Mouse (Mus musculus): ENCODE measurements at regions not wholly inside any gene's neighbourhood (a gene's known extent, or its start where the extent isn't known, plus 50 kb on each side); places are given as distances from the start of the nearest gene placed in this dataset.
"Not testable (repeated sequence)": the region's sequence is repeated elsewhere in the genome, so short reads cannot be mapped to it uniquely, and the experiment has no call there.

GRCm38 (mm10) chr9:104407559-104408376, 70.2 kb upstream of the Acpp start:
- no peaks in the 10 kb centered on the region for H3K9me3 ChIP-seq (replicated peaks; ENCODE audit: control insufficient read depth, low read length)
- no peaks in the 10 kb centered on the region for H3K4me1 ChIP-seq (ENCODE audit: control insufficient read depth, insufficient read depth, low read length)
- no peak overlapping the region for H3K27ac ChIP-seq (ENCODE audit: low read depth, low read length)
- H3K4me2 ChIP-seq: peak overlapping the region; percentile 72
- WGBS (ENCODE audit: insufficient replicate concordance): 21% methylated on average over 18 of the region's 18 CpGs
- H3K4me3 ChIP-seq (ENCODE audit: low read depth, low read length): peak overlapping the region; percentile 30
- H3K27me3 ChIP-seq (ENCODE audit: control insufficient read depth, insufficient read depth, low read length): no peaks in the 10 kb centered on the region
- H3K9ac ChIP-seq (ENCODE audit: low read depth, low read length): no peak overlapping the region
- no peaks in the 10 kb centered on the region for H3K36me3 ChIP-seq (ENCODE audit: control insufficient read depth, insufficient read depth, low read length)
- no peak for ATAC-seq (replicated peaks; ENCODE audit: insufficient number of reproducible peaks, low FRiP score, low TSS enrichment)

DNA sequence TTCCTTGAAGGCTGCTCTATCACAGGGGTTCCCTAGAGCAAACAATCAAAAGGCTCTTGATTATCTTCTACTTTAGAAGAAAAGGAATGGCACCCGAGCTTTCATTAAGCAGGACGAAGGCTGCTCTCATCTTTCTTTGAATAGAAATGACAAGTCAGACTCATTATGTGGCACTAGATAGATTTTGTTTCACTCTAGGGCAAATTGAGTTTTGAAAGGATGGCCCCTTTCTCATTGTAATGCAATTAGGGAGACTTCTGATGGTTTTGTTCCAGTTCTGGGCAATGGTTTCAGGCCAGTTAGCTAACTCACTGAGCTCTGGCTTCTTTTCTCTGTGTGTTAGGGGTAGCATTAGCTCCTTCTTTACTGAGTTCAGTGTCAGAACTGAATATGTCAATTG, 69.5 kb upstream of the Acpp start:
- WGBS (ENCODE audit: insufficient replicate concordance): 61% methylated on average over 2 of the region's 2 CpGs

GRCm38 (mm10) chr9:104406491-104406890, 68.9 kb upstream of the Acpp start:
- Histone ChIP-seq H3K4me2 (no peak overlapping the region), H3K36me3 (ENCODE audit: control insufficient read depth, insufficient read depth, low read length) (no peaks in the 10 kb centered on the region), H3K4me1 (ENCODE audit: control insufficient read depth, insufficient read depth, low read length) (no peaks in the 10 kb centered on the region), H3K27ac (ENCODE audit: low read depth, low read length) (no peak overlapping the region), H3K9ac (ENCODE audit: low read depth, low read length) (no peak overlapping the region), H3K4me3 (ENCODE audit: low read depth, low read length) (no peak overlapping the region), H3K9me3 (replicated peaks; ENCODE audit: control insufficient read depth, low read length) (no peaks in the 10 kb centered on the region), H3K27me3 (ENCODE audit: control insufficient read depth, insufficient read depth, low read length) (no peaks in the 10 kb centered on the region)
- 71% methylated on average over 7 of the region's 7 CpGs for WGBS (ENCODE audit: insufficient replicate concordance)
- no peak for ATAC-seq (replicated peaks; ENCODE audit: insufficient number of reproducible peaks, low FRiP score, low TSS enrichment)

More for the DNA sequence above, 69.5 kb upstream of the Acpp start:
- Histone ChIP-seq H3K4me2 (no peak overlapping the region), H3K4me3 (ENCODE audit: low read depth, low read length) (no peak overlapping the region), H3K9ac (ENCODE audit: low read depth, low read length) (no peak overlapping the region), H3K27ac (ENCODE audit: low read depth, low read length) (no peak overlapping the region), H3K27me3 (ENCODE audit: control insufficient read depth, insufficient read depth, low read length) (no peaks in the 10 kb centered on the region), H3K9me3 (replicated peaks; ENCODE audit: control insufficient read depth, low read length) (no peaks in the 10 kb centered on the region), H3K36me3 (ENCODE audit: control insufficient read depth, insufficient read depth, low read length) (no peaks in the 10 kb centered on the region), H3K4me1 (ENCODE audit: control insufficient read depth, insufficient read depth, low read length) (no peaks in the 10 kb centered on the region)
- ATAC-seq (replicated peaks; ENCODE audit: insufficient number of reproducible peaks, low FRiP score, low TSS enrichment): no peak

DNA sequence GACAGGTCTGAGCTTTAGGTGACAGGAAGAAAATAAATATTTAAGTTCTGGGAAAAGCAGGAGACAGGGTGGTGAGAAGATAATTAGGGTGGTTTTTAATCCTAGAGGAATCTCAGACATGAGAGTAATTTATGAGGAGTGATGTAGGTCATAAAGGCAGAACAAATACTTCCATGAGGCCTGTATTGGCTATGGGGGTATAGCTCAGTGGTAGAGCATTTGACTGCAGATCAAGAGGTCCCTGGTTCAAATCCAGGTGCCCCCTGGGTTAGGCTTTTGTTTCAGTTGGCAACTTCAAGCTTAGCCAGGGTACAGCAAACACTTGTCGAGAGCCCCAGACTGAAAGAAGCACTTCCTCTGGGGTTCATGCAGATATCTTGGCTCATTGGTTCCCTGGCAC, 66.3 kb upstream of the Acpp start:
- WGBS (ENCODE audit: insufficient replicate concordance): 42% methylated on average over 1 of the region's 1 CpGs
- Histone ChIP-seq H3K4me1 (ENCODE audit: control insufficient read depth, insufficient read depth, low read length) (no peaks in the 10 kb centered on the region), H3K4me3 (ENCODE audit: low read depth, low read length) (no peak overlapping the region), H3K27me3 (ENCODE audit: control insufficient read depth, insufficient read depth, low read length) (no peaks in the 10 kb centered on the region), H3K4me2 (no peak overlapping the region), H3K36me3 (ENCODE audit: control insufficient read depth, insufficient read depth, low read length) (no peaks in the 10 kb centered on the region), H3K9me3 (replicated peaks; ENCODE audit: control insufficient read depth, low read length) (no peaks in the 10 kb centered on the region), H3K9ac (ENCODE audit: low read depth, low read length) (no peak overlapping the region), H3K27ac (ENCODE audit: low read depth, low read length) (no peak overlapping the region)
- no peak for ATAC-seq (replicated peaks; ENCODE audit: insufficient number of reproducible peaks, low FRiP score, low TSS enrichment)

DNA sequence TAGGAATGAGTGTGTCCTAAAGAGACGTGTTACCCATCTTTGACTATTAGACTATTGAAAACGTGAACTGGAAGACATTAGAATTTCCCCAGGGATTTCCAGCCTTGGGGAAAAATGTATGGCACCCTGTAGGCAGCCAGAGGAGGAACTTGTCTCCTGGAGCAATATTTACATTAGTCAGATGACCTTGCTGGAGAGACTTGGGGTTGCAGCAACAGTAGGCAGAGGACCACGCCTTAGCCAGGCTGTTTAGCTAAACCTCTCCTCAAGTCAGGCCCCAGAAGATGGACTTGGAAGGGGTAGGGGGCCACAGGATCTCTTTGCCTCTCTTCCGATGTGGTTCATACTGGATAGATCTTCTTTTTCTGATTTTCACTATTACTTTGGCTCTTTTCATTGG, 64.1 kb upstream of the Acpp start:
- Histone ChIP-seq H3K4me3 (ENCODE audit: low read depth, low read length) (no peak overlapping the region), H3K4me2 (no peak overlapping the region), H3K27ac (ENCODE audit: low read depth, low read length) (no peak overlapping the region), H3K4me1 (ENCODE audit: control insufficient read depth, insufficient read depth, low read length) (no peaks in the 10 kb centered on the region), H3K36me3 (ENCODE audit: control insufficient read depth, insufficient read depth, low read length) (no peaks in the 10 kb centered on the region), H3K27me3 (ENCODE audit: control insufficient read depth, insufficient read depth, low read length) (no peaks in the 10 kb centered on the region), H3K9ac (ENCODE audit: low read depth, low read length) (no peak overlapping the region), H3K9me3 (replicated peaks; ENCODE audit: control insufficient read depth, low read length) (no peaks in the 10 kb centered on the region)
- no peak for ATAC-seq (replicated peaks; ENCODE audit: insufficient number of reproducible peaks, low FRiP score, low TSS enrichment)
- 76% methylated on average over 4 of the region's 4 CpGs for WGBS (ENCODE audit: insufficient replicate concordance)

DNA sequence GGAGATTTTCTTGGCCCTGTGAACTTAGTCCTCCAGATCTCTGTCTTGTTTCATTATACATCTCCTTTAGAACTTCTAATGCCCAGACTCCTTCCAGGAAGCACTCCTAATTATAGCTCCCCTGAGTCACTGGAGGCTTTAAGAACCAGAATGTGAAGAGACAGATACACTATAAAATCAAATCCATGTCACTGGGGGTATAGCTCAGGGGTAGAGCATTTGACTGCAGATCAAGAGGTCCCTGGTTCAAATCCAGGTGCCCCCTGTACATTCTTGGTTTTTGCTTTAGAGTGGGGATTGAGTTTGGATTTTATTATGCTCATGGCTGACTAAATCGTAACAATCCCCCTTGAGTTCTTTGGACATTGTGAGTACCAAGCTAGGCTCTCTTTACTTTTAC, 62.4 kb upstream of the Acpp start:
- Histone ChIP-seq H3K36me3 (ENCODE audit: control insufficient read depth, insufficient read depth, low read length) (no peaks in the 10 kb centered on the region), H3K4me2 (no peak overlapping the region), H3K9me3 (replicated peaks; ENCODE audit: control insufficient read depth, low read length) (no peaks in the 10 kb centered on the region), H3K27me3 (ENCODE audit: control insufficient read depth, insufficient read depth, low read length) (no peaks in the 10 kb centered on the region), H3K4me3 (ENCODE audit: low read depth, low read length) (no peak overlapping the region), H3K27ac (ENCODE audit: low read depth, low read length) (no peak overlapping the region), H3K4me1 (ENCODE audit: control insufficient read depth, insufficient read depth, low read length) (no peaks in the 10 kb centered on the region), H3K9ac (ENCODE audit: low read depth, low read length) (no peak overlapping the region)
- ATAC-seq (replicated peaks; ENCODE audit: insufficient number of reproducible peaks, low FRiP score, low TSS enrichment): no peak
- 90% methylated on average over 1 of the region's 1 CpGs for WGBS (ENCODE audit: insufficient replicate concordance)

- not testable (repeated sequence) for H3K4me1 ChIP-seq (ENCODE audit: control insufficient read depth, insufficient read depth, low read length); H3K36me3 ChIP-seq (ENCODE audit: control insufficient read depth, insufficient read depth, low read length); H3K4me2 ChIP-seq; ATAC-seq (replicated peaks; ENCODE audit: insufficient number of reproducible peaks, low FRiP score, low TSS enrichment); H3K9me3 ChIP-seq (replicated peaks; ENCODE audit: control insufficient read depth, low read length); H3K27me3 ChIP-seq (ENCODE audit: control insufficient read depth, insufficient read depth, low read length); H3K27ac ChIP-seq (ENCODE audit: low read depth, low read length); H3K4me3 ChIP-seq (ENCODE audit: low read depth, low read length); H3K9ac ChIP-seq (ENCODE audit: low read depth, low read length)
- 68% methylated on average over 4 of the region's 4 CpGs for WGBS (ENCODE audit: insufficient replicate concordance)
Measured at GRCm38 (mm10) chr9:104398484-104398883, 60.9 kb upstream of the Acpp start.

DNA sequence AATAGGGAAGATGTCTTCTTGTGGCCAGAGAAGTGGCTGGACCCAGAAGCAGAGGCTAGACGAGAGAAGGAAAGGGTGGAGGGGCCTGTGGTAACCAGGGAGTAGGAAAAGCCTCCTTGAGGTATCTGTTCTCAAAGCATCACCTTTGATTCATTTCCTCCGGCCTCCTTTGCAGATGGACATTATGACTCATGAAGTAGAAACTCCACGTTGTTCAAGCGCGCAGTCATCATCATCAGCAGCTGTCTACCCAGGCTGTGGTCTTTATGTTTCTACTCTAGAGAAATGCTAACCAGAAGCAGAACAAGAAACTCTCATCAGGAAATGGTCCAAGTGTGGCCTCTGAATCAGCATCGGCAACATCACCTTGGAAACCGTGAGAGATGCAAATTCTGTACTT, 50.3 kb upstream of the Acpp start:
- Histone ChIP-seq H3K9ac (ENCODE audit: low read depth, low read length) (no peak overlapping the region), H3K9me3 (replicated peaks; ENCODE audit: control insufficient read depth, low read length) (no peaks in the 10 kb centered on the region), H3K36me3 (ENCODE audit: control insufficient read depth, insufficient read depth, low read length) (no peaks in the 10 kb centered on the region), H3K4me1 (ENCODE audit: control insufficient read depth, insufficient read depth, low read length) (no peaks in the 10 kb centered on the region), H3K27me3 (ENCODE audit: control insufficient read depth, insufficient read depth, low read length) (no peaks in the 10 kb centered on the region), H3K4me2 (no peak overlapping the region), H3K4me3 (ENCODE audit: low read depth, low read length) (no peak overlapping the region), H3K27ac (ENCODE audit: low read depth, low read length) (no peak overlapping the region)
- WGBS (ENCODE audit: insufficient replicate concordance): 85% methylated on average over 7 of the region's 7 CpGs
- ATAC-seq (replicated peaks; ENCODE audit: insufficient number of reproducible peaks, low FRiP score, low TSS enrichment): no peak

All from heart, embryonic 11.5 days (tissue).